Mouse (Mus musculus): ENCODE data around the gene Sec13. TPM values are rescaled to one million over a fixed set of nuclear protein-coding genes. Genes with fewer than 3 reads are reported as not detected.

Gene Sec13
- 314 and 328 TPM in 2 replicates for polyA plus RNA-seq (2012; rRNA removed)
- polyA plus RNA-seq (2014; fragmentation: Nextera tagmentation; extraction: Ambion mirVana), result 318 and 326 TPM in 2 replicates

DNA sequence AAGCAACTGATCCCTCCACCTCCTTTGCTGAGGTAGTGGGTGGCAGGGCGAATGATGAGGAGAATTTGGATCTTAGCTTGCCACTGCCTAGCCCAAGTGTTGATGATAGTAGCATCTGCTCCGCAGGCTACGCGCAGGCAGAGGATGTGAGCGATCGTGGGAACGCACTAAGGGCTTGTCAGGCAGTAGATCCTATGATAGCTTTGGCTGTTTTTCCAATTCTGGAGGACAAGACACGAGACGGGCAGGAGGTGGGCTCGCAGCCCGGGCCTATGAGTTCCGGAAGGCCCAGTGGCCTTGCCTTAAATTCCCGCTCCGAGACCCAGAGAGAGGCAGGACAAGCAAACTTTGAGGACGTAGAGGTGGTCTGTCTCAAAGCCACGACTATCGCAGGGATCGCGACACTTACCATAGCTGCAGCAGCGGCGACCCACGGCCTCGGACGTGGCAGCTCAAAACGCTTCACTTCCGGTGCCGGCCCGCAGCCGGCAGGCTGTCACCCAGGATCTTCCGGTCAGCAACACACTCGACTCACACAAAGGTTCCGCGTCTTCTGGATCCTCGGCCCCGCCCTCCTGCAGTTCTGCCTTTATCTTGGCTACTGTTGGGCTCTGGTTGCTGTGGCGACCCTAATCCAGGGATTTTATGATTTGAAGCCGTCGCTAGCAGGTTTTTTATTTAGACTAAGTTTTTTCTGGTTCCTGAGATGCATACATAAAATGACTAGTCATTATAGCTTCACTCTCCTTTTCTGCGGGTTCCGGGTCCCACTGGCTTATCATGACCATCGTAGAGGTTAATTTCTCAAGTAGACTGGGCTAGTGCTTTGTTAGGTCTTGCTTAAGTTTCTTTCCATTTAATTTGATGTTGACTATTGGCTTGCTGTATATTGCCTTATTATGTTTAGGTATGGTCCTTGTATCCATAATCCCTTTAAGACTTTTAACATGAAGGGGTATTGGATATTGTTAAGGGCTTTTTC lies at the start of gene Sec13:
Gene Sec13, minus strand, starts transcription at position 508 of the 982 bp plus-strand sequence.
- peak; percentile 87 for ATAC-seq (ENCODE audit: low FRiP score, low read depth)
- H3K9me3 ChIP-seq (ENCODE audit: control insufficient read depth, low read length), result no peaks in the 10 kb centered on the region
- WGBS, result 8% methylated on average over 41 of the region's 41 CpGs
- H3K27ac ChIP-seq (replicated peaks; ENCODE audit: low read depth, low read length), result peak within 1 kb of the TSS; percentile 58; the same call in 1 of the 2 replicates
- 0 out of 2 replicates have a peak, but pooled peaks have one; percentile 39 for TF ChIP-seq POLR2A (IDR thresholded peaks at IDR 0.05; ENCODE audit: borderline replicate concordance, extremely low read depth, insufficient read depth, insufficient read length)
- H3K36me3 ChIP-seq (ENCODE audit: control insufficient read depth, insufficient read depth, low read length), result peaks cover 23% of the 10 kb centered on the region
- H3K4me2 ChIP-seq (replicated peaks; ENCODE audit: low read depth, low read length, severe bottlenecking), result peak within 1 kb of the TSS; percentile 66
- H3K27me3 ChIP-seq (ENCODE audit: control insufficient read depth, insufficient read depth, low read length), result no peaks in the 10 kb centered on the region
- H3K4me1 ChIP-seq (ENCODE audit: control insufficient read depth, insufficient read depth, low read length), result peaks cover 7% of the 10 kb centered on the region; the same call in 1 of the 2 replicates
- peak within 1 kb of the TSS; percentile 66 for H3K4me3 ChIP-seq (replicated peaks; ENCODE audit: low read length)
- H3K9ac ChIP-seq (ENCODE audit: low read depth, low read length, severe bottlenecking), result peak within 1 kb of the TSS; percentile 69
- DNase-seq (ENCODE audit: low spot score), result peak; percentile 85

DNA sequence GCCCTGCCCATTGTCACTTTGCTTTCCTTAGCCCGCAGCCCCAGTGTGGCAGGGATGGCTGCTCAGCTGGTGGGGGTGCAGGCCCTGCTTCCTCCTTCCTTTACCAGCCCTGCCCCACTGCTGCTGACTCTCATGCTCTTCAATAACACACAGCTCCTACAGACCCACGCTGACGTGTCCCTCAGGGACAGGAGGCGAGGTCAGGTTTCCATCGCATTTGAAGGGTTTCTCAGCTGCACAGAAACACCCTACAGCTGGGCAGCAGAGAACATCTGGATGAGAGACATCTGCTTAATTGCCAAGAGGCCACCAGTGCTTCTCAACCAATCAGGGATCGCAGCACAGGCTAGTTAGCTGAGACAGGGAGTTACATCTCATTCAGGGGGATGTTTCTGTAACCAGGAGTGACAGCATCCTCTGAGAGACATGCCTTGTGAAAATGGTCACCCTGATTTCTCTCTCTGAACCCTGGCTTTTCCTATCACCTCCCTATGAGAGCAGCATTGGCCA lies 47.0 kb upstream of the Sec13 start:
- ATAC-seq (ENCODE audit: low FRiP score, low read depth) (no peak), DNase-seq (ENCODE audit: low spot score) (no peak)
- Histone ChIP-seq H3K9ac (ENCODE audit: low read depth, low read length, severe bottlenecking) (no peak overlapping the region), H3K4me3 (replicated peaks; ENCODE audit: low read length) (no peak overlapping the region), H3K27me3 (ENCODE audit: control insufficient read depth, insufficient read depth, low read length) (no peaks in the 10 kb centered on the region), H3K36me3 (ENCODE audit: control insufficient read depth, insufficient read depth, low read length) (no peaks in the 10 kb centered on the region), H3K9me3 (ENCODE audit: control insufficient read depth, low read length) (no peaks in the 10 kb centered on the region), H3K4me2 (replicated peaks; ENCODE audit: low read depth, low read length, severe bottlenecking) (no peak overlapping the region), H3K27ac (replicated peaks; ENCODE audit: low read depth, low read length) (no peak overlapping the region), H3K4me1 (ENCODE audit: control insufficient read depth, insufficient read depth, low read length) (no peaks in the 10 kb centered on the region)
- TF ChIP-seq POLR2A (IDR thresholded peaks at IDR 0.05; ENCODE audit: borderline replicate concordance, extremely low read depth, insufficient read depth, insufficient read length), result no peak
- 18% methylated on average over 6 of the region's 6 CpGs for WGBS

DNA sequence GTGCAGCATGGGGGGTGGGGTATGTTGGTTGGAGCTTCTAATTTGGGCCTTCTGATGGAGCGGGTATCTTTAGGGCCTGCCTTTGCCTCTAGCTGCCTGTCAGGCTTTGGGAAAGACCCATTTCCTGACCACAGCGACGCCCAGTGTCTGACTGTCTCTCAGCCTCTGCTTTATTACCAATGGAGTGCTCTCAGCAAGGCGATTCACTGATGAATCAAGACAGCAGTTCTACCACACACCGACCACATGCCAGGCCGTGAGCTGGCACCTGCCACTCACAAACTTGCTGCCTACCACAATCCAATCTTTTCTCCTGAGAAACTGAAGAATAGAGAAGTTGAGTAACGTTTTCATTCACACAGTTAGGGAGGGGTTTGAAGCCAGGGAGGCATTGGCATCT lies 45.1 kb upstream of the Sec13 start:
- Histone ChIP-seq H3K27ac (replicated peaks; ENCODE audit: low read depth, low read length) (no peak overlapping the region), H3K9ac (ENCODE audit: low read depth, low read length, severe bottlenecking) (no peak overlapping the region), H3K36me3 (ENCODE audit: control insufficient read depth, insufficient read depth, low read length) (no peaks in the 10 kb centered on the region), H3K27me3 (ENCODE audit: control insufficient read depth, insufficient read depth, low read length) (no peaks in the 10 kb centered on the region), H3K9me3 (ENCODE audit: control insufficient read depth, low read length) (no peaks in the 10 kb centered on the region), H3K4me2 (replicated peaks; ENCODE audit: low read depth, low read length, severe bottlenecking) (no peak overlapping the region), H3K4me1 (ENCODE audit: control insufficient read depth, insufficient read depth, low read length) (no peaks in the 10 kb centered on the region), H3K4me3 (replicated peaks; ENCODE audit: low read length) (no peak overlapping the region)
- ATAC-seq (ENCODE audit: low FRiP score, low read depth) (no peak), DNase-seq (ENCODE audit: low spot score) (no peak)
- TF ChIP-seq POLR2A (IDR thresholded peaks at IDR 0.05; ENCODE audit: borderline replicate concordance, extremely low read depth, insufficient read depth, insufficient read length), result no peak
- WGBS, result 75% methylated on average over 7 of the region's 7 CpGs

DNA sequence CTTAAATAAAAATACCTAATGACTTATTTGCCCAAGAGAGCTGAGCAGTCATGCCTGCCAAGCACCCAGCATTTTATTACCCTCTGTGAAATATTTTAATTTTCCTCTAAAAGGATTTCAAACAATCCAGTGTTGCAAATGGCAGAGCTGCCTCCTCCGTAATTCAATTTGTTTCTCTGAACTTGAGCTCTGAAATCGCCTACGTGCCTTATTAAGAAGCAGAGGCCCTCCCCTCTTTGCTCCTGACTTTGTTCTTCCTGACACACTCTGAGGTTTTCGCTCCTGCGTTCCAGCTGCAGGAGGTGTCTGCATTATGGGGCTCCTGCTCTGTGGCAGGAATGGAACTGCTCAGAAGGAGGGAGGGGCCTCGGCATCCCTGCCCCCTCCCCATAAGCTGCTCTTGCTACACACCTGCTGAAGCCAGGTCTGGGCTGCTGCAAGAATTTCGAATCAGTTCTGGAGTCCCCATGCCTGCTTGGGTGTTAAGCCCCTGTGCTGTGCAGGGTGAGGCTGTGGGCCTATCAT lies 37.7 kb upstream of the Sec13 start:
- Histone ChIP-seq H3K9ac (ENCODE audit: low read depth, low read length, severe bottlenecking) (no peak overlapping the region), H3K4me2 (replicated peaks; ENCODE audit: low read depth, low read length, severe bottlenecking) (no peak overlapping the region), H3K27ac (replicated peaks; ENCODE audit: low read depth, low read length) (no peak overlapping the region), H3K27me3 (ENCODE audit: control insufficient read depth, insufficient read depth, low read length) (no peaks in the 10 kb centered on the region), H3K36me3 (ENCODE audit: control insufficient read depth, insufficient read depth, low read length) (no peaks in the 10 kb centered on the region), H3K9me3 (ENCODE audit: control insufficient read depth, low read length) (no peaks in the 10 kb centered on the region), H3K4me1 (ENCODE audit: control insufficient read depth, insufficient read depth, low read length) (0 out of 2 replicates have a peak, but pooled peaks cover 2% of the 10 kb centered on the region), H3K4me3 (replicated peaks; ENCODE audit: low read length) (no peak overlapping the region)
- TF ChIP-seq POLR2A (IDR thresholded peaks at IDR 0.05; ENCODE audit: borderline replicate concordance, extremely low read depth, insufficient read depth, insufficient read length), result no peak
- WGBS, result 19% methylated on average over 7 of the region's 7 CpGs
- ATAC-seq (ENCODE audit: low FRiP score, low read depth) (peak; percentile 26; the same call in 1 of the 2 replicates), DNase-seq (ENCODE audit: low spot score) (peak; percentile 36)

DNA sequence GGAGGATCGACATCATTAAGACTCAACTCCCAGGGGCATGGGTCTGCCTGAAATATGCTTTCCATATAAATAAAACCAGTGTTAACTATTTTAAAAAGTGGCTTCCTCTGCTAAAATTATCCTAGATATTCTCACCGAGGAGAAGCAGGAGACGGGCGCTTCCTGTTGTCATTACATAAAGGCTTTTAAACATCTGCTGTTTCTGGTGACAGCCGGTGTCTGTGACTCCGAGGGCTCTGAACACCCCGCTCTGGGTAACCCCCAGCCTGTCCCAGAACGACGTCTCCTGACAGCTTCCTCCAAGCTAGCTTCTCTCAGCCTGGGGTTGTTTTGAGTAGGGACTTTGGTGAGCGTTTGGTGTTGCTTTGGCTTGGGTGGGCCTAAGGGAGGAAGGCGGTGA lies 28.3 kb upstream of the Sec13 start:
- no peak for ATAC-seq (ENCODE audit: low FRiP score, low read depth)
- Histone ChIP-seq H3K27ac (replicated peaks; ENCODE audit: low read depth, low read length) (no peak overlapping the region), H3K36me3 (ENCODE audit: control insufficient read depth, insufficient read depth, low read length) (no peaks in the 10 kb centered on the region), H3K9ac (ENCODE audit: low read depth, low read length, severe bottlenecking) (no peak overlapping the region), H3K4me2 (replicated peaks; ENCODE audit: low read depth, low read length, severe bottlenecking) (no peak overlapping the region), H3K27me3 (ENCODE audit: control insufficient read depth, insufficient read depth, low read length) (no peaks in the 10 kb centered on the region), H3K4me3 (replicated peaks; ENCODE audit: low read length) (no peak overlapping the region), H3K4me1 (ENCODE audit: control insufficient read depth, insufficient read depth, low read length) (no peaks in the 10 kb centered on the region), H3K9me3 (ENCODE audit: control insufficient read depth, low read length) (no peaks in the 10 kb centered on the region)
- no peak for TF ChIP-seq POLR2A (IDR thresholded peaks at IDR 0.05; ENCODE audit: borderline replicate concordance, extremely low read depth, insufficient read depth, insufficient read length)
- DNase-seq (ENCODE audit: low spot score), result no peak
- 67% methylated on average over 11 of the region's 11 CpGs for WGBS

Measured in limb, embryonic 14.5 days (tissue).